Mouse (Mus musculus): ENCODE results near the gene Arhgef25.
"Not testable (repeated sequence)": the region's sequence is repeated elsewhere in the genome, so short reads cannot be mapped to it uniquely, and the experiment has no call there.

Gene Arhgef25

DNA sequence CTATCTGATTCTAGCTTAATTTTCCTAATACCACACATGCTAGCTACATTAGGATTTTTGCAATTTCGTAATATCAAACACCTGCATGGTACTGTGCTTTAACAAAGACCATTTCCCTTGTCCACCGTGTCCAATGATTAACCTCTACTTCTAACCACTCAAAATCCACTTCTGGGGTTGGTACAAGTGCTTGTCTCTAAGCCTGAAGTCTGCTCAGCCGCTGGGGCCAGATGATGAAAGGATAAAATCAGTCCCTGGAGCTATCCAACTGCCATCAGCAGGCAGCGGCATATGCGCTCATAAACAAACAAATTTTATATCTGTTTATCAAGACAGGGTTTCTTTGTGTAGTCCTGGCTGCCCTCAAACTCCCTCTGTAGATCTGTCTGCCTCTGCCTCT, 14.7 kb upstream of the Arhgef25 start:
- DNase-seq (ENCODE audit: low spot score), result no peak

DNA sequence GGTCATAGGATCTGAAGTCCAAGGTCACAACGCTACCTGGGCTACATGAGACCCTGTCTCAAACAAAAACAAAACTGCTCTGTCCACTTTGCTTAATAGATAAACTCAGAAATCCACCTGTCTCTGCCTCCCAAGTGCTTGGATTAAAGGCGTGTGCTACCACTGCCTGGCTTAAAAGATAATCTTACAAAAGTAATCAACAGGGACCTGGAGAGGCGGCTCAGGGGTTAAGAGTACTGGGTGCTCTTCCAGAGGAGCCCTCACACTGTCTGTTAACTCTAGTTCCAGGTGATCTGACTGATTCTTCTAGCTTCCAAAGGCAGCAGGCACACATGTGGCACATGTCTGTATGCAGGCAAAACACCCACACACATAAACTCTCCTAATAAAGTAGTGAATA, 13.2 kb upstream of the Arhgef25 start:
- DNase-seq (ENCODE audit: low spot score), result no peak

DNA sequence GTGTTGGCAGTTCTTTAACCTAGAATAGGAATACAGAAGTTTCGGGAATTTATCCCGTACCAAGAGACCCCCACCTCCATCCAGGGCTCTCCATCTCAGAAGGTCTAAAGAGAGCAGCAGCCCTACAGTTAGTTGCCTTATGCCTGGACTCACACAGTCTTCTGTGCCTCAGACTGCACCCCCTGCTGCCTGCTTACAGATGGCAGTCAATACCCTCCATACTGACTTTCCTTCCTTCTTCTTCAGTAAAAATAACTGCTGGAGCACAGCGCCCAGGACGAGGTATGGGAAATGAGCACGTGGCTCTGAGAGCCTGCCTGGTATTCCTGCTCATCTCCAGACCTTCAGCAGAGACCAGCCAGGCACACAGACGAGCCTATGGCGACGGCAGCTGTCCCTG, 10.4 kb upstream of the Arhgef25 start:
- no peak for DNase-seq (ENCODE audit: low spot score)

DNA sequence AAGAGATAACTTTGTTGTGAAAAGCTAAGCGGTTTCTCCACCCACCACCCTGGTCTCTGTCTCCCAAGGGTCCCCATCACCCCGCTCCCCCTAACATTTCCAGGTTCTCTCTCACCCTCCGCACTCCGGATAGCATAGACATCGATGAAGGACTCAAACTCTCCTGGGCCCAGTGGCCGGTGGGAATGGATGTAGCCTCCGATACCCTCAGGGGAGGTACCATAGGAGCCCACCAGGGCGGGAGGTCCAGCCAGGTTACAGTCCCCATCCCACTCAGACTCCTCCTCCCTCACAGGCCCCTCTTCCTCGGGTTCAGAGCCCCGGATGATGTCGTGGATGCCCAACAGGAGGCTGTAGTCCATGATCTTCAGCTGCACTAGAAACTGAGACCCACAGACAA, 9.6 kb upstream of the Arhgef25 start:
- DNase-seq (ENCODE audit: low spot score), result no peak

DNA sequence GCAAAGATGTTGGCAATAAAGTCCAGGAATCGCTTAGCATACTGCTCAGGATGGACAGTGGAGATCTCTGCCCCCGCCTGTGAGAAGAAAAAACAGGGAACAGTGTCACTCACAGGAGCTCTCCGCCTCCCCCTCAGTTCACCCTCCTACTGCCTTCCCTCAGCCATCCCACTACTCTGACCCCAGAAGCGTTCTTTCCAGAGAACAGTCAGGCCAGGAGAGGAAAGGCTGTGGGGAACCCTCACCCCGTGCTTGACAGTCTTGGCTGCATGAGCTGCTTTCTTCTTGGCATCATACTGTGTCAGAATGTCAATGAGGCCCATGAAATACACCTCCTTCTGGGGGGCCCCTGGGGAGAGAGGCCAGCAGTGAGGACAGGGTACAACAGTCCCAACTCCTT, 9.2 kb upstream of the Arhgef25 start:
- DNase-seq (ENCODE audit: low spot score), result no peak

DNA sequence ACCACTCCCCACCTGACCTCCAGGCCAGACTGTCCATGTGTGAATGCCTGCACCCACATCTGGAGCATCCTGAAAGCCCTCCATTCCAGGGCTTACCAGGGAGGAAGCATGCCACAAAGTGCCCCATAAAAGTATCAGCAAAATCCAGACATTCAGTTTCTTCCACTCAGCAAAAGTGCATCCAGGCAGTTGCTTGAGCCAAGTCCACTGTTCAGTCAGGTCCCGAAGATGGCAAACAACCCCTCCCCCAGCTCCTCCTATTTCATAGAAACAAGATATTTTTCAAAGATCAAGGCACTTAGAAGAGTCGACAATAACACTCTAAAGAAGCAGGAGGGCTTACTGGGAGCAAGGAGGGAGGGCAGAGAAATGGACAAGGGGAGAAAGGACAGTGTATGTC, 8.6 kb upstream of the Arhgef25 start:
- DNase-seq (ENCODE audit: low spot score), result no peak

DNA sequence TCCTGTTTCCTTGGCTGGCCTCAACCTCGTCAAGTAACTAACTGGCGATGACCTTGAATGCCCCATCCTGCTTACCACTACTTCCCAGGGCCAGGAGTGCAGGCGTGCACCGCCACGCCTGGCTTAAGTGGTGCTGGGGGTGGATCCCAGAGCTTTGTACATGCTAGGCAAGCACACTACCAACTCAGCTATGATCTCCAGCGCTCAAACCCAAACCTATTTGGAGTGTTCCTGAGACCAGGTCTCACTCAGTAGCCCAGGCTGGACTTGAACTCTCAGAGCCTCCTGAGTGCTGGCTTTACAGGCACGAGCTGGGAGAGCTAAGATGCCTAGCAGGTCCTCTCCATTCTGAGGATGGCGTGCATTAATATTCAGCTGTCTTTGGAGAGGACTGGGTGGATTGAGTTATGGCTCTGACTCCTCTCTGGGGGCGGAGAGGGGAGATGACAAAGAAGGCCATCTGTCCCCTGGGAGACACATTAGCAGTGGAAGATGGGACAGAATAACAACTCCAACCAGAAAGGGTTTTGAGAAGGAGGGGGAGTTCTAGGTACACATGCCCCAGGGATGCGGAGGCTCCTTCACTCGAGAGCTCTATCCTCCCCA, 7.7 kb upstream of the Arhgef25 start:
- no peak for DNase-seq (ENCODE audit: low spot score)

DNA sequence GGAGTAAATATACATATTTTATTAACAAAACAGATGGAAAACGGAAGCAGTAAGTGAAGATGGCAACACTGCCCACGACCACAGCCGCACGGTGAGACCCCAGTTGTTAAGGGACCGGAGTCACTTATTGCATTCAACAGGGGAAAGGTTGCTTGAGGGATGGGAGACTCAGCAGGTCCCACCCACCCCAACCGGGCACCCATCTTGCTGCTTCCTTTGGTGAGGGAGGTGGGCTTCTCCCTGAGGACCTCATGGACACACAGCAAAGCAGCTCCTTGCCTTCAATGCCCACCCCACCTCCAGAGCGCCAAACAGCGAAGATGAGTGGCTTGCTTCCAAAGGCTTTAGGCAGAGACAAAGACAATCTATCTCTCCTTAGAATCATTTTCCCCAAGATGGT, 7.2 kb upstream of the Arhgef25 start:
- no peak for DNase-seq (ENCODE audit: low spot score)

DNA sequence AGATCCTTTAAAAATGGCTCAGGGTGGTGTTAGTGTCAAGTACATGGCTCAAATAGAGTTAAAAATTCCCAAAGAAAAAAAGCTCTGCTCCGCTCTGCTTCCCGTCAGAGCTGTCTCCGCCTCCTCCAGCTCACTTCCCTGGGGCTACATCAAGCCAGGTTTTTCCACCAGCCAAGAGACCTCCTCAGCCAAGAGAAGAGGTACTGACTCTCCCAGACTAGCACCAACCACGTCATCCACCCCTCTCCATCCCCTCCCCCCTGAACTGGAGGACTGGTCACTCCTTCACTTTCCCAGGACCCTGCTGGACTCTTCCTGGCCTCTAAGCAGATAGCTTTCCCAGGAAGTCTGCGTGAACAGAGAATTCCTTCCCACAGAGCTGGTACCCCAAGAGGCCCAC, 6.5 kb upstream of the Arhgef25 start:
- peak; percentile 71 for DNase-seq (ENCODE audit: low spot score)

DNA sequence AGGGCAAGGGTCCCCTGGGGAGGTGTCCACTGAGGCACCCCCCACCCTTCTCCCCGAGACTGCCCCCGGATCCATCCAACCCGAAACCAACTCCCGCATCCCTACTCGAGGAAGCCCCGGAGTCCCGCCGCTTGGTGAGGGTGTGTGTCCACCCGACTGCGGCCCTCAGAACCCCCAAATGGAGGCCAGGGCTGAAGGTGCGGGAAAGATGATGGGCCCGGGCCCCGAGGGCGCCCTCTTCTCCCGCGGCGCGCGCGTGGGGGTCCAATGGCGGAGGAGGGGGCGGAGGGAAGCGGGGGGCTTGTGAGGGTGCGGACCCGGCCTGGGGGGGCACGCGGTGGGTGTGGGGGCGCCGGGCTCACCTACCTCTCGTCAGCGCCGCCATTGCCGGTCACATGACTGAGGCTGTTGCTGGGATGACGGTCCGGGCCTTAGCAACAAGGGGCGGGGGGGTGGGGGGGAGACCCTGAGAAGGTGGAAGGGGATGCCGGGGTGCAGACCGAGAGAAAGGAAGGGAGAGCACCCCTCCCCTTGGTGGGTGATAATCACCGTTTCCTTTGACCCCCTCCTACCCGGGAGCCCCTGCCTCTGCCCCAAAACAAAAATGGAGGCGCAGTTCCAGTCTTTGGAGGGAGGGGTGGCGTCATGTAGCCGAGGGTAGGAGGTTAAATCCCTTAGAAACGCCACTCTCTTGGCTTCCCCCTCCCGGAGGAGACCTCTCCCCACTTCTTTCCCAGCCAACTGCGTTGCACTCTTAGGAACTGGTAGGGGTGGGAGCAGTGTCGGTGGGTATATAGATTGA, 5.6 kb upstream of the Arhgef25 start, which contains the start of gene Dtx3:
Gene Dtx3 (minus strand): TSS at position 401 of the 802 bp plus-strand sequence.
- DNase-seq (ENCODE audit: low spot score), result no peak

DNA sequence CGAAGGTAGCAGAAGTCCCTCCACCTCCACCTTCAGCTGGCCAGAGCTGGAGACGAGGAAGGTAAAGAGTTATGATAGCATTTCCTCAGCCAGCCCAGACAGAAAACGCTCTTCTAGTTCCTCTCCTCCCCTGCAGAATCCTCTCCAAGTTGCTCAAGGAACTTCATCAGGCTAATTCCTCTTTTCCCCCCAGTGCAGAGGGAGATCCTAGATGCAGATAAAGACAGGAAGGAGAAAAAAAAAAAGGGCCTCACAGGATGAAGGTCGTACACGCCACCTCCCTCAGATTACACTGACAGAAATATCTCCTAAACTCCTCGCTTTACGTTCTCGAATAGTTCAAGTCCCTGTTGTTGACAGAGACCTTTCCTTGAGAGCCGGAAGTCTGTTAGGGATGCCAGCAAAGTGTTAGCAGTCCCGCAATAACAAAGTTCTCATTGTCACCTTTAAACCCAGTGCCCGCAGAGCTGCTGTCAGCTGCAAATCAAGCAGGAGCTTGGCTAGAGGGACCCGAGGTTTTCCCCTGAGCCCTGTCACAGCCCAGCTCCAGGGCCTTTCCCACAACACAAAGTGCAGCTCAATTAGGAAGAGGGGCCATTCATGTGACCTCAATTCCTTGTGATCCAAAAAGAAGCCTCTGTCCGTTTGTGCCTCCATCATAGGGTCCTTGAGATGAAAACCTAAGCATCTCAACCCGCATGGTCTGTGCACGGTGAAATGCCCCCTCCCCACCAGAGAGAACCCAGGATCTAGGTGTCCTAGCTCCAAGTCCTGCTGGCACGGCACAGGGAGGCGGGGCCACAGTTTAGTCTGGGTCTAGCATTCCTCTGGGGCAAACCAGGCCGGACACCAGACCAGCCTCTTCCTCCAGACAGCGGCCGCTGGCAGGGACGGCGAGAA, 4.8 kb upstream of the Arhgef25 start:
- no peak for DNase-seq (ENCODE audit: low spot score)

DNA sequence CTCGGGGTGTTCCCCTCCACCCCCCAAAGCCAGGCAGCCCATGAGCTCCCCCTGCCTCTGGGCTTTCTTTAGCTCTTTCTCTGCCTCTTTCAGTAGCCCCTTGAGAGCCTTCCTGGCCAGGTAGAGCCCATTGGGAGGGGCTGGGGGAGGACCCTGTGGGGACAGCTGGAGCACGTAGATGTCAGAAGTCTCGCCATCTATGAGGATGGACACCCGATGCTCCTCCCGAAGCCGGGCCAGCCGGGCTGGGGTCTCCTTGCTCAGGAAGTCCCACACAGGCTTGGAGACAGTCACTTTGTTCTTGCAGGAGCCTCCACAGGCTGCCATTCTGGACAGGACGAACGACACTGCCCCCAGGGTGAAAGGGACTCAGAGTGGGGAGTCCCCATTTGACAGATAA, 3.1 kb upstream of the Arhgef25 start:
- no peak for DNase-seq (ENCODE audit: low spot score)

DNA sequence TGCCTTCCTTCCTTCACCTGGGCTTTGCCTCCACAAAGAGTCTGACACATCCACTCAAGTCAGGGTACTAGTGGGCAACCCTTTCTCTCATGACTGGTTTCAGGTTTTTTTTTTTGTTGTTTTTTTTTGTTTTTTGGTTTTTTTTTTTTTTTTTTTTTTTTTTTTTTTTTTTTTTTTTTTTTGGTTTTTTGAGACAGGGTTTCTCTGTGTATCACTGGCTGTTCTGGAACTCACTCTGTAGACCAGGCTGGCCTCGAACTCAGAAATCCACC, 2.1 kb upstream of the Arhgef25 start:
- not testable (repeated sequence) for DNase-seq (ENCODE audit: low spot score)

DNA sequence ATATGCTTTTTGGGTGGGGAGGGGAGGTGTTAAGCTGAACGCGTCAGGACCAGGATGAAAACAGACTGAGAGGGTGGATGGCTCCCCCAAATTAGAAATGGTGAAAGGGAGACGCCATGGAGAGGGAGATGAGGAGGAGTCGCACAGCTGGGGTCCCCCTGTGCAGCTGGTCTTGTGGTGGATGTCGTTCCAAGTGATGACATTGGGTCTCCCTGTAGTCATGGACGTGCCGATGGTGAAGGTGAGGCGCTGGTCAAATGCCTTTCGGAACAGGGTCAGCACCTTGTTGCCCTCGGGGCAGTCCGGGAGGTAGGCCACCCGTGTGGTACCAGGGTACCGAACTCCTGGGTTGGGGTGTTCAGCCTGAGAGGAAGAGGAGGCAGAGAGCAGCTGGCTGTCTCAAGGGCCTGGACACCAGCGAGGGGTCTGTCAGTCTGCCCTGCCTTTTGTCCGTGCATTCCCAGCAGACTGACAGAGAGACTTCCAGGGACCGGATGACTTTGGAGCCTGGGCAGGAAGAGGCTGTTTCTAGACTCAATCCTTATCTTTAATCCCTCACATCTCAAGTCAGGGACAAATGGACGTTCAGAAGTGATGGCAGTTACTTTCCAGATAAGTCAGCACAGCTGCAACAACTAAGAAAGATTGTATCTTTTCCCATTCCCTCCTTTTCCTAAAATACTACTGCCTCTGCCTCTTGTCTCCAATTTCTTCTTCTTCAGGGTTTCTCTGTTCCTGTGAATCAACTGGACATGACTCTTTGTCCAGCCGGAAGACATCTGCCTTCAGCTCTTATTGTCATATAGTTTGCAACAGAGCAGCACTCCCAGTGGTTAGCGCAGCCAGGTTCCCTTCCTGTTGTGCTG, 1.5 kb upstream of the Arhgef25 start:
- DNase-seq (ENCODE audit: low spot score), result no peak

DNA sequence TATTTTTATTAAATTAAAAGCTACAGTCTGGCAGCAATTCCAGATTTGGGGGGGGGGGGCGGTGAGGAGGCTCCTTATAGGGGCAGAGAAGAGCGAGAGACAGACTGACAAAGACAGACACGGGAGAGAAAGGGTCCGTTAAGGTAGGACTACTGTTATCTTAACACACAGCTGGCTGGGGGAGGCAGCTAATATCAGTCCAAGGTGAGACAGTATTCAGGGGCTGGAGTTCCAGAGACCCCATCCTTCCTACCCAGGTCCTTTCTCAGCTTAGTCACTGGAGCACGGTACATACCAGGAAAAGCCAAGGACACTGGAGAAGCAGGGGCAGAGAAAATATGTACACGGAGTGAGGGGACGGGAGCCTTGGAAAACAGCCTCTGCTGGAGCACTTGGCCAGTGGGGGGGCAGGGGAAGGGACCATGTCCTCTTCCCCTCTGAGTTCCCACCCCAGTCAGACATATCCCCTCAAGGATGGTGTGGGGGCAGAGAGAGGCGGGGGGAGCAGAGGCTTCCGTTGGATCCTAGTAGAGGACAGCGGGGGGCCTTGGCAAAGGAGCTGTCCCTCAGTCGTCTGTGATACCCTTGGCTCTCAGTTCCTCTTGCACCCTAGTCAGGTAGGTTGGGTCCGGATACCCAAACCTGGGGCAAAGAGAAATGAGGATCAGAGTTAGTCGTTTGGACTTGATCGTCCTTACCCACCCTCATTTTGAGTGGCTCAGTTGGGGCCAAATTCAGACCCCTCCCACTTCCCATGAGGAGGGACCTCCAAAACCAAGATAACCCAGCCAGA, 711 bp upstream of the Arhgef25 start:
- no peak for DNase-seq (ENCODE audit: low spot score)

DNA sequence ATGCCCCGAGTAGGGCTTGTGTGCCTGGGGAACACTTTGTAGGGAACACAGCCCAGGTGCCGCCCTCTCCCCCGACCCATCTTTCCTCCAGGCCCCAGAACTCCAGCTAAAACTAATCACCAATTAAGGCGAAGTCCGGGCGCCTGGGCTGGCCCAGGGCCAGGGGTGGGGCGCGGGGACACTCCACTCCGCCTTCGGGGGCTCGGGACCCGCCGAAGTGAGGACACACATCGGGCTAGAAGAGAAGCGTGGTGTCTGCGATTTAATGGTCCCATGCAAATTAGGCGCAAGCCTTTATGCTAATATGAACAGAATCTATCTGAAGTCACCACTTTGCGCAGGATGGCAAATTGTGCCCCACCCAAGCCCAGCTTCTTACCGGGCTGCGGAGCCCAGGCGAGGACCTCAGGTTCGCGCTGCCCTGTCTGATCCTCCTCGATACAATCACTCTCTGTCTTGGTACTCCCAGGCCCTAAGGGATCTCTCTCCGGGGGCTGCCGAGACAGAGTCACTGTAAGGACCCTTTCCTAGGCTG, 700 bp downstream of the Arhgef25 start:
- no peak for DNase-seq (ENCODE audit: low spot score)

DNA sequence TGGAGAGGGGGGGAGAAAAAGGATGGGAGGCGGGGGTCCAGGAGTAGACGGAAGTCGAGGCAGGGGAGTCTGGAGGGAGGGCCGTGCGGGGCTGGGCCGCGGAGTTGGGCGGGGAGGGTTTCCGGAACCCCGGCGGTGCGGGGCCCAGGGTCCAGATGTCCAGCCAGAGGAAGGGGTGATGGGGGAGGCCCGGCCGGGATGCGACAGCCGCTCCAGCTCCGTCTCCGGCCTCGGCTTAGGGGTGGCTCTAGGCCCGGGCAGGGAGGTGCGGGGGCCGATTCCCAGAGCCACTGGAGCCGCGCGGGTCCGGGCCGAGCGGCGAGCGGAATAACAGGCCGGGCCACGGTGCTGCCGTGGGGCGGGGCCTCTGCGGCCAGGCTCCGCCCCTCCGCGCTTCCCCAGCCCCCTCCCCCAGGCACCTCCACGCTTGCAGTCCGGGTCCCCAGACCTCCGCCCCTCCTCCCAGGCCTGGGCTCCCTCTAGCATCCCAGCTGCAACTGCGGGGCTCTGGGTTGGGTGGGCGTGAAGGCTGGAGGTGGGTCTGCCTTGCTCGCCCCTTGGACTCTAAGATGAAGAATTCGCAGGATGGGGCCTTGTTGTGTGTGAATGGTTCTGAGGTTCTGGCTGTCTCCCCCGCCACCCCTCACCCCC, 1.3 kb downstream of the Arhgef25 start:
- DNase-seq (ENCODE audit: low spot score), result peak; percentile 61

DNA sequence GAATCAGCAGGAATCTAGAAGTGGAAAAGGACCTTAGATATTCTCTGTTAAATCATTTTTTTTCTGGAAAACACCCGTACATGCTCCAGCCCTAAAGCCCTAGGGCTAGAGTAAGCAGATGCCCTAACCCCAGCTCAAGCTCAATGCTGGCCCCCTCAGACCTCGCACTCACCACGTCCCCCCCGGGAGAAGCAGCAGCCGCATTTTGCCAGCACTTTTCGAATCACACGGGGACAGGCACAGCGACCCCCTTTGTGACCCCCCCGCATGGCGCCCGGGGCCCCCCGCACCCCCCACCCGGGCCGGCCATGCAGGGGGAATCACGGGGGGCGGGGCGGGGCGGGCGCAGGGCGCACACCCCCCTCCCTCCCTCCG, 1.8 kb downstream of the Arhgef25 start:
- peak; percentile 9 for DNase-seq (ENCODE audit: low spot score)

DNA sequence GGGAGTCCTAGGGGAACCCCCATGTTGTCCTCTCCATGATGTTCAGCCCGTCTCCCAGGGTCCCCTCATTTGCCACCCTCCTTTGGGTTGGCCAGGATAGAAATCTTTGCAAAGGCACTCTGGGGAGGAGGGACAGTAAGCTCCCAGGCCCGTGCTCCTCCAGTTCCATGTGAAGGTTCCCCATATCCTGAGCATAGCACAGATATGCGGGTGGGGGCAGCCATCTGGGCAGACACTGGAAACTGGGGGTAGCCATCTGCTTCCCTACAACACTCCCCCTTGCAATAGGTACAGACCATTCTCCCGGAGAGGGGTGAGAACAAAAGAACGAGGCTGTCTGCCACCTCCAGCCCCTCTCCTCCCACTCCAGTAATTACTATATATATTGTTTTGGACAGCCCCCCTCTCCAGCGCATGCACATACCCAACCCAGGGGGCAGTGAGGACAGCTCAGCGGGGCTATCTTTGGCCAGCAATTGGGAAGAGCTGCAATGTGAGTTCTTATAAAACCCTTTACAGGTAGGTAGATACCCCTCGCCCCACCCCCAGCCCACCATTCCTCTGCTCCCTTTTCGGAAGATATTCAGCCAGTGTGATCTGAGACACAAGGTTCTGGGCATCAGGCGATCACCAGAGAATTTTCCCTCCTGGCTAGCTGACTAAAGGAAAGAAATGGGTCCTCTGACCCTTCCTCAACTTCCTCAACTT, 2.4 kb downstream of the Arhgef25 start:
- peak; percentile 85 for DNase-seq (ENCODE audit: low spot score)

DNA sequence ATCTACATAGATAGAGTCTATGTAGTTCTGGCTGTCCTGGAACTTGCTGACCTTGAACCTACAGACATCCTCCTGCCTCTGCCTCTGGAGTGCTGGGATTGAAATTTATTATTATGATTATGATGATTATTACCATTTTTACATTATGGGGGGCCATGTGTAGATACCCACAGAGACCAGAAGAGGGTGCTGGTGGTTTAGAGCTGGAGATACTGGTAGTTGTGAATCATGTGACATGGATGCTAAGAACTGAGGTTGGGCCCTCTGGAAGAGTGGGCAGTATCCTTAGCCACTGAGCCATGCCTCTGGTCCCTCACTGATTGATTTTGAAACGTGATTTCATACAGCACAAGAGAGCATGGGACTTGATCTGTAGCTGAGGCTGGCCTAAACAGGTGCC, 3.4 kb downstream of the Arhgef25 start:
- peak; percentile 5 for DNase-seq (ENCODE audit: low spot score)

Measured in layer of hippocampus, adult 11-12 months (tissue).